Mouse (Mus musculus): ENCODE data around the gene Cd7. TPM values are rescaled to one million over a fixed set of nuclear protein-coding genes. Genes with fewer than 3 reads are reported as not detected.
A peak's percentile ranks its signal among the peaks of the same experiment; 100 is the strongest.
"Not testable (repeated sequence)": the region's sequence is repeated elsewhere in the genome, so short reads cannot be mapped to it uniquely, and the experiment has no call there.

Gene Cd7
- polyA plus RNA-seq, 1 experiment from 2014 or later, result not detected

- WGBS, result 67% methylated on average over 7 of the region's 7 CpGs
- H3K27ac ChIP-seq (ENCODE audit: low read depth, low read length), result no peak overlapping the region
- no peak for DNase-seq (ENCODE audit: low spot score)
- no peaks in the 10 kb centered on the region for H3K4me1 ChIP-seq (replicated peaks; ENCODE audit: control insufficient read depth, insufficient read depth, low read length)
- H3K9ac ChIP-seq (ENCODE audit: low read depth, low read length), result no peak overlapping the region
- no peak overlapping the region for H3K4me2 ChIP-seq (replicated peaks; ENCODE audit: low read depth, low read length)
- H3K4me3 ChIP-seq (ENCODE audit: low read depth, low read length), result no peak overlapping the region
- no peaks in the 10 kb centered on the region for H3K36me3 ChIP-seq (ENCODE audit: control insufficient read depth, insufficient read depth, low read length)
- no peaks in the 10 kb centered on the region for H3K27me3 ChIP-seq (ENCODE audit: control insufficient read depth, insufficient read depth, low read length)
- no peak for ATAC-seq (ENCODE audit: low FRiP score)
- H3K9me3 ChIP-seq (ENCODE audit: control insufficient read depth, low read length), result no peaks in the 10 kb centered on the region
Measured at GRCm38 (mm10) chr11:121056536-121057236, 17.5 kb upstream of the Cd7 start.

GRCm38 (mm10) chr11:121053536-121053935 lies 14.3 kb upstream of the Cd7 start:
- Histone ChIP-seq H3K27ac (ENCODE audit: low read depth, low read length) (no peak overlapping the region), H3K4me1 (replicated peaks; ENCODE audit: control insufficient read depth, insufficient read depth, low read length) (no peaks in the 10 kb centered on the region), H3K4me2 (replicated peaks; ENCODE audit: low read depth, low read length) (no peak overlapping the region), H3K4me3 (ENCODE audit: low read depth, low read length) (no peak overlapping the region), H3K27me3 (ENCODE audit: control insufficient read depth, insufficient read depth, low read length) (no peaks in the 10 kb centered on the region), H3K36me3 (ENCODE audit: control insufficient read depth, insufficient read depth, low read length) (no peaks in the 10 kb centered on the region), H3K9me3 (ENCODE audit: control insufficient read depth, low read length) (no peaks in the 10 kb centered on the region), H3K9ac (ENCODE audit: low read depth, low read length) (no peak overlapping the region)
- WGBS, result 15% methylated on average over 8 of the region's 8 CpGs
- no peak for ATAC-seq (ENCODE audit: low FRiP score)
- peak; percentile 92 for DNase-seq (ENCODE audit: low spot score)

DNA sequence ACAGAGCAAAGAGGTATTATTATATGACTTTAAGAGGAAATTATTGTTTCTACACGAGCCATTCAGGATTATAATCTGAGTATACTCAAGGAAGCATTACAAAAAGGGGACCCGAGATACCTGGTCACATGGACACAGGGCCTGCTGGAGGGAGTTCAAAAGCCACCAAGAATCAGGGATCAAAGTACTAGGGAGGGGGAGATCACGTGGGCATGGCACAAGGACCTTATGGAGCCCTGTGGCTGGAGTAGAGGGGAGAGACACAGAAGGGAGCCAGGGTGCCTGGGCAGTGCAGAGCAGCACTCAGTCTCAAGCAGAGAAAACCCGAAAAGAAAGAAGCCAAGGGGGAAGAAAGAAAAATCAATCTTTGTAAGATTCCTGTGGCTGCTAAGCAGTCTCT lies 13.2 kb upstream of the Cd7 start:
- H3K27ac ChIP-seq (ENCODE audit: low read depth, low read length), result no peak overlapping the region
- H3K4me1 ChIP-seq (replicated peaks; ENCODE audit: control insufficient read depth, insufficient read depth, low read length), result no peaks in the 10 kb centered on the region
- no peak for DNase-seq (ENCODE audit: low spot score)
- H3K36me3 ChIP-seq (ENCODE audit: control insufficient read depth, insufficient read depth, low read length), result no peaks in the 10 kb centered on the region
- 70% methylated on average over 4 of the region's 4 CpGs for WGBS
- H3K9me3 ChIP-seq (ENCODE audit: control insufficient read depth, low read length), result no peaks in the 10 kb centered on the region
- no peak overlapping the region for H3K4me3 ChIP-seq (ENCODE audit: low read depth, low read length)
- no peak for ATAC-seq (ENCODE audit: low FRiP score)
- H3K4me2 ChIP-seq (replicated peaks; ENCODE audit: low read depth, low read length), result no peak overlapping the region
- H3K9ac ChIP-seq (ENCODE audit: low read depth, low read length), result no peak overlapping the region
- no peaks in the 10 kb centered on the region for H3K27me3 ChIP-seq (ENCODE audit: control insufficient read depth, insufficient read depth, low read length)

DNA sequence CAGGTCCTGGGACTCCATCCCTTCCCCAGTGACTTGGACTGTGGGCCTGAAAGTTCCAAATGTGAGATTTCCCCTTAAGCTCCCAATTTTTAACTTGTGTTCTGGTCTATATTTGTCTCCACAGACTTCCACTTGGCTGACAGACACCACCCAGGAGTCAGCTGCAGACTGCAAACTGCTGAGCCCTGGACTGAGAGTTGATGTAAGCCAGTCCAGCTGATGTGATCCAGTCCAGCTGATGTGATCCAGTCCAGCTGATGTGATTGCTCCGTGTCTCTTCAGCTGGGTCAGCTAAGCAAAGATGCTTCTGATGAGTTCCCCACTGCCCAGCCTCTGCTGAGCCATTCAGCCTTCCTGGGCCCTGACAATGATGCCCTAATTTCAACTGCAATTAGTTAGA lies 12.6 kb upstream of the Cd7 start:
- no peak overlapping the region for H3K27ac ChIP-seq (ENCODE audit: low read depth, low read length)
- H3K4me3 ChIP-seq (ENCODE audit: low read depth, low read length), result no peak overlapping the region
- DNase-seq (ENCODE audit: low spot score) (no peak), ATAC-seq (ENCODE audit: low FRiP score) (no peak)
- no peak overlapping the region for H3K4me2 ChIP-seq (replicated peaks; ENCODE audit: low read depth, low read length)
- H3K9me3 ChIP-seq (ENCODE audit: control insufficient read depth, low read length), result no peaks in the 10 kb centered on the region
- H3K27me3 ChIP-seq (ENCODE audit: control insufficient read depth, insufficient read depth, low read length), result no peaks in the 10 kb centered on the region
- H3K9ac ChIP-seq (ENCODE audit: low read depth, low read length), result no peak overlapping the region
- H3K4me1 ChIP-seq (replicated peaks; ENCODE audit: control insufficient read depth, insufficient read depth, low read length), result no peaks in the 10 kb centered on the region
- WGBS, result 59% methylated on average over 1 of the region's 1 CpGs
- H3K36me3 ChIP-seq (ENCODE audit: control insufficient read depth, insufficient read depth, low read length), result no peaks in the 10 kb centered on the region

- Histone ChIP-seq H3K4me1 (replicated peaks; ENCODE audit: control insufficient read depth, insufficient read depth, low read length) (no peaks in the 10 kb centered on the region), H3K4me3 (ENCODE audit: low read depth, low read length) (no peak overlapping the region), H3K9me3 (ENCODE audit: control insufficient read depth, low read length) (no peaks in the 10 kb centered on the region), H3K9ac (ENCODE audit: low read depth, low read length) (no peak overlapping the region), H3K27ac (ENCODE audit: low read depth, low read length) (no peak overlapping the region), H3K4me2 (replicated peaks; ENCODE audit: low read depth, low read length) (no peak overlapping the region), H3K27me3 (ENCODE audit: control insufficient read depth, insufficient read depth, low read length) (no peaks in the 10 kb centered on the region), H3K36me3 (ENCODE audit: control insufficient read depth, insufficient read depth, low read length) (no peaks in the 10 kb centered on the region)
- no peak for ATAC-seq (ENCODE audit: low FRiP score)
- 70% methylated on average over 1 of the region's 1 CpGs for WGBS
- DNase-seq (ENCODE audit: low spot score), result no peak
Measured at GRCm38 (mm10) chr11:121049840-121050239, 10.6 kb upstream of the Cd7 start.

- no peaks in the 10 kb centered on the region for H3K27me3 ChIP-seq (ENCODE audit: control insufficient read depth, insufficient read depth, low read length)
- H3K27ac ChIP-seq (ENCODE audit: low read depth, low read length), result no peak overlapping the region
- ATAC-seq (ENCODE audit: low FRiP score), result no peak
- H3K9ac ChIP-seq (ENCODE audit: low read depth, low read length), result no peak overlapping the region
- no peak overlapping the region for H3K4me2 ChIP-seq (replicated peaks; ENCODE audit: low read depth, low read length)
- 60% methylated on average over 2 of the region's 2 CpGs for WGBS
- H3K36me3 ChIP-seq (ENCODE audit: control insufficient read depth, insufficient read depth, low read length), result no peaks in the 10 kb centered on the region
- H3K4me1 ChIP-seq (replicated peaks; ENCODE audit: control insufficient read depth, insufficient read depth, low read length), result no peaks in the 10 kb centered on the region
- no peaks in the 10 kb centered on the region for H3K9me3 ChIP-seq (ENCODE audit: control insufficient read depth, low read length)
- peak; percentile 31 for DNase-seq (ENCODE audit: low spot score)
- no peak overlapping the region for H3K4me3 ChIP-seq (ENCODE audit: low read depth, low read length)
Measured at GRCm38 (mm10) chr11:121047826-121048399, 8.7 kb upstream of the Cd7 start.

DNA sequence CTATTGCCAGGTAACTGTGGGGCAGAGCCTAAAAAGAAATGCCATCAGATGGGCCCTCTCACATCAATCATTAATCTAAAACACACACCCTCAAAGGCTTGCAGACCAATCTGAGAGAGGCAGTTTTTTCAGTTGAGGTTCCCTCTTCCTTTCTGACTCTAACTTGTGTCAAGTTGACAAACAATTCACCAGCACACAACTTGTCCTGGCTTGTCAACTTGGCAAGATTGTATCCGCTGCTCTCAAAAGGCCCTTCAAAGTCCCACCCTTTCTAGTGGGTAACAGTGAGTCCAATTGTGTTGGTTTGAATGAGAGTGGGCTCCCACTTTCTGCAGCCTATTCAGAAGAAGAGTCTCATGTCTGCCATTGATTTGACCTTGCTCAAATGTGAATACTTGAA lies 6.1 kb upstream of the Cd7 start:
- ATAC-seq (ENCODE audit: low FRiP score), result no peak
- Histone ChIP-seq H3K27me3 (ENCODE audit: control insufficient read depth, insufficient read depth, low read length) (no peaks in the 10 kb centered on the region), H3K9me3 (ENCODE audit: control insufficient read depth, low read length) (no peaks in the 10 kb centered on the region), H3K27ac (ENCODE audit: low read depth, low read length) (no peak overlapping the region), H3K4me1 (replicated peaks; ENCODE audit: control insufficient read depth, insufficient read depth, low read length) (no peaks in the 10 kb centered on the region), H3K9ac (ENCODE audit: low read depth, low read length) (no peak overlapping the region), H3K4me3 (ENCODE audit: low read depth, low read length) (no peak overlapping the region), H3K4me2 (replicated peaks; ENCODE audit: low read depth, low read length) (no peak overlapping the region), H3K36me3 (ENCODE audit: control insufficient read depth, insufficient read depth, low read length) (no peaks in the 10 kb centered on the region)
- 32% methylated on average over 1 of the region's 1 CpGs for WGBS
- no peak for DNase-seq (ENCODE audit: low spot score)

DNA sequence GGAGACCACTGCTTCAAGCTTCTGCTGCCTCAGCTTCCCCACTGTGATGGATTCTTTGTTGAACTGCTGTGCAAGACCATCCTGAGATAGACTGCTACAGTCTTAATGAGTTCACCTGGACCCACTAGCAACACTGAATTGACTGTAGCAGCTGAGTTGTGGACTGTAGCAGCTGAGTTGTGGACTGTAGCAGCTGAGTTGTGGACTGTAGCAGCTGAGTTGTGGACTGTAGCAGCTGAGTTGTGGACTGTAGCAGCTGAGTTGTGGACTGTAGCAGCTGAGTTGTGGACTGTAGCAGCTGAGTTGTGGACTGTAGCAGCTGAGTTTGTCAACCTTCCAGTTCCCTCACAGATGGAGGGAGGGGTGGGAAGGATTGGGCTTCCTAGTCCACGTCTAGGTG lies 3.8 kb upstream of the Cd7 start:
- 64% methylated on average over 1 of the region's 1 CpGs for whole genome bisulfite sequencing
- ATAC-seq (ENCODE audit: low FRiP score), result not testable (repeated sequence)

GRCm38 (mm10) chr11:121042480-121042879 lies 3.3 kb upstream of the Cd7 start:
- H3K4me3 ChIP-seq (ENCODE audit: low read depth, low read length), result no peak overlapping the region
- H3K9me3 ChIP-seq (ENCODE audit: control insufficient read depth, low read length), result no peaks in the 10 kb centered on the region
- no peak overlapping the region for H3K9ac ChIP-seq (ENCODE audit: low read depth, low read length)
- H3K27me3 ChIP-seq (ENCODE audit: control insufficient read depth, insufficient read depth, low read length), result no peaks in the 10 kb centered on the region
- DNase-seq (ENCODE audit: low spot score), result no peak
- H3K4me1 ChIP-seq (replicated peaks; ENCODE audit: control insufficient read depth, insufficient read depth, low read length), result no peaks in the 10 kb centered on the region
- WGBS, result 82% methylated on average over 4 of the region's 4 CpGs
- H3K36me3 ChIP-seq (ENCODE audit: control insufficient read depth, insufficient read depth, low read length), result no peaks in the 10 kb centered on the region
- H3K27ac ChIP-seq (ENCODE audit: low read depth, low read length), result no peak overlapping the region
- H3K4me2 ChIP-seq (replicated peaks; ENCODE audit: low read depth, low read length), result no peak overlapping the region
- no peak for ATAC-seq (ENCODE audit: low FRiP score)

More for the DNA sequence above, 3.8 kb upstream of the Cd7 start:
- not testable (repeated sequence) for H3K36me3 ChIP-seq (ENCODE audit: control insufficient read depth, insufficient read depth, low read length); H3K9me3 ChIP-seq (ENCODE audit: control insufficient read depth, low read length); H3K4me2 ChIP-seq (replicated peaks; ENCODE audit: low read depth, low read length); H3K9ac ChIP-seq (ENCODE audit: low read depth, low read length); DNase-seq (ENCODE audit: low spot score); H3K27me3 ChIP-seq (ENCODE audit: control insufficient read depth, insufficient read depth, low read length); H3K4me3 ChIP-seq (ENCODE audit: low read depth, low read length); H3K4me1 ChIP-seq (replicated peaks; ENCODE audit: control insufficient read depth, insufficient read depth, low read length); H3K27ac ChIP-seq (ENCODE audit: low read depth, low read length)

Data from hindbrain, embryonic 11.5 days (tissue).